Mouse (Mus musculus) heart, postnatal 0 days (tissue): ENCODE data around the gene Dach1. TPM values are rescaled to one million over a fixed set of nuclear protein-coding genes. Genes with fewer than 3 reads are reported as not detected.

ENCODE experiments used
- ATAC-seq: fragments of 200-750 bp; cut with Nextera tagmentation; 2 replicates; pipeline ENCODE4 v1.8.0; 2017; ENCODE audit warnings: low read depth, moderate number of reproducible peaks, moderate library complexity; ENCODE audit not compliant: insufficient read depth
- DNase-seq: peaks from one replicate; pipeline ENCODE4 v3.0.0-alpha.2; 2016; ENCODE audit warnings: low spot score
- H3K27ac ChIP-seq: fragments of 300-500 bp; sonication (generic); 2 replicates; pipeline ENCODE4 v1.5.1; 2014; ENCODE audit warnings: low read depth, mild to moderate bottlenecking
- H3K27me3 ChIP-seq: fragments of 300-500 bp; sonication (generic); 2 replicates; pipeline ENCODE4 v1.6.1; 2014; ENCODE audit warnings: low read length, mixed read lengths; ENCODE audit not compliant: control insufficient read depth, insufficient read depth
- H3K36me3 ChIP-seq: fragments of 300-500 bp; sonication (generic); replicated peaks from 2 replicates; pipeline ENCODE4 v1.6.1; 2014; ENCODE audit warnings: low read length, mixed read lengths; ENCODE audit not compliant: control insufficient read depth, insufficient read depth
- H3K4me1 ChIP-seq: fragments of 300-500 bp; sonication (generic); 2 replicates; pipeline ENCODE4 v1.6.1; 2014; ENCODE audit warnings: antibody characterized with exemption; ENCODE audit not compliant: control insufficient read depth, insufficient read depth
- H3K4me2 ChIP-seq: fragments of 300-500 bp; sonication (generic); 2 replicates; pipeline ENCODE4 v1.6.1; 2014; ENCODE audit warnings: low read depth, mild to moderate bottlenecking, low read length, moderate library complexity
- H3K4me3 ChIP-seq: fragments of 300-500 bp; sonication (generic); 2 replicates; pipeline ENCODE4 v1.5.1; 2014; ENCODE audit warnings: low read depth, low read length
- H3K9ac ChIP-seq: fragments of 300-500 bp; sonication (generic); replicated peaks from 2 replicates; pipeline ENCODE4 v1.6.1; 2014; ENCODE audit warnings: low read depth, low read length, mixed read lengths
- H3K9me3 ChIP-seq: fragments of 300-500 bp; sonication (generic); replicated peaks from 2 replicates; pipeline ENCODE4 v1.6.1; 2016; ENCODE audit warnings: low read length; ENCODE audit not compliant: control insufficient read depth
- CTCF ChIP-seq: IDR thresholded peaks from 2 replicates; pipeline ENCODE4 v1.5.1; 2016; ENCODE audit warnings: antibody characterized with exemption, control low read depth, low read depth
- EP300 ChIP-seq: IDR thresholded peaks from 2 replicates; pipeline ENCODE4 v1.6.1; 2016; ENCODE audit warnings: antibody characterized with exemption, low read depth
- WGBS: fragments of 180-500 bp; shearing (Covaris S2); extraction: QIAGEN DNeasy Blood & Tissue Kit; methylation state at CpG from one replicate; pipeline ENCODE4 v1.1.7; 2014; 5-methylcytosine and 5-hydroxymethylcytosine counted together
- polyA plus RNA-seq: library from polyadenylated mRNA; unstranded; fragments of >200 nt; fragmentation: Nextera tagmentation; extraction: Ambion mirVana; gene quantifications from 2 replicates; pipeline ENCODE4 v1.2.1, GENCODE M21; 2015
- total RNA-seq: library from RNA; depleted of rRNA; stranded (reverse); fragments of >200 nt; gene quantifications from 2 replicates; pipeline ENCODE4 v1.2.3, GENCODE M21; 2014; ENCODE audit warnings: low replicate concordance

The Dach1 gene
- total and polyA plus RNA-seq, 2 experiments from 2014 or later = 1.6 TPM

GRCm38 (mm10) chr14:98106208-98106607 lies 63.4 kb downstream of the Dach1 start:
- Histone ChIP-seq H3K9me3 (no peaks in the 10 kb centered on the region), H3K36me3 (no peaks in the 10 kb centered on the region), H3K4me2 (no peak overlapping the region), H3K4me1 (no peaks in the 10 kb centered on the region), H3K9ac (no peak overlapping the region), H3K27ac (no peak overlapping the region), H3K27me3 (no peaks in the 10 kb centered on the region), H3K4me3 (no peak overlapping the region)
- no peak for DNase-seq
- no peak for ATAC-seq
- TF ChIP-seq CTCF (no peak), EP300 (no peak)

- Histone ChIP-seq H3K9ac (no peak overlapping the region), H3K36me3 (no peaks in the 10 kb centered on the region), H3K4me2 (no peak overlapping the region), H3K4me3 (no peak overlapping the region), H3K4me1 (no peaks in the 10 kb centered on the region), H3K27ac (no peak overlapping the region), H3K9me3 (no peaks in the 10 kb centered on the region), H3K27me3 (no peaks in the 10 kb centered on the region)
- TF ChIP-seq CTCF (no peak), EP300 (no peak)
- ATAC-seq (no peak), DNase-seq (no peak)
- WGBS = 72% methylated on average over 10 of the region's 10 CpGs
These were observed 65.1 kb downstream of the Dach1 start for GRCm38 (mm10) chr14:98104314-98104955.

DNA sequence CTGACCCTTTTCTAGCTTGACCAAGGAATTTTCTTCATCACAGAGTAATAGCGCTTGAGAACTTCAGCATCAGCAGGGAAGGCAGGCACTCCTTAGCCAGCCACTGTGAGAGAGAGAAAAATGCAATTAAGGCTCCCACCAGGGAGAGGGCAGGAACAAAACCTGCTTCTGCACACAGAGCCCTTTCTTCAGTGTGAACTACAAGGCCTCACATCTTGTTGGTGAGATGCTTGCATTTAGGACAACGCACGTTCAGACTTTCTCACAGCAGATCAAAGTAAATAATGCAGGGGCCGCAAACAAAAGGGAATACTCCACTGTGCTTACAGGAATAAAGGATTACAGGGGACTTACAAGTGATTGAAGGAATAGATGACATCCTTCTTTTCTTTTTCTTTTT lies 74.3 kb downstream of the Dach1 start:
- H3K36me3 ChIP-seq = no peaks in the 10 kb centered on the region
- ATAC-seq = no peak
- 75% methylated on average over 4 of the region's 4 CpGs for WGBS
- no peaks in the 10 kb centered on the region for H3K9me3 ChIP-seq
- no peak overlapping the region for H3K9ac ChIP-seq
- no peaks in the 10 kb centered on the region for H3K4me1 ChIP-seq
- TF ChIP-seq EP300 (no peak), CTCF (no peak)
- no peak overlapping the region for H3K27ac ChIP-seq
- no peaks in the 10 kb centered on the region for H3K27me3 ChIP-seq
- no peak overlapping the region for H3K4me2 ChIP-seq
- no peak for DNase-seq
- no peak overlapping the region for H3K4me3 ChIP-seq

- H3K4me1 ChIP-seq = no peaks in the 10 kb centered on the region
- H3K4me3 ChIP-seq = no peak overlapping the region
- DNase-seq = no peak
- H3K9me3 ChIP-seq = no peaks in the 10 kb centered on the region
- H3K9ac ChIP-seq = no peak overlapping the region
- ATAC-seq = no peak
- H3K27ac ChIP-seq = no peak overlapping the region
- no peaks in the 10 kb centered on the region for H3K36me3 ChIP-seq
- no peak overlapping the region for H3K4me2 ChIP-seq
- no peaks in the 10 kb centered on the region for H3K27me3 ChIP-seq
- TF ChIP-seq EP300 (no peak), CTCF (no peak)
- 89% methylated on average over 2 of the region's 2 CpGs for WGBS
These were observed 80.3 kb downstream of the Dach1 start for GRCm38 (mm10) chr14:98089246-98089645.

- Histone ChIP-seq H3K36me3 (no peaks in the 10 kb centered on the region), H3K27me3 (no peaks in the 10 kb centered on the region), H3K9me3 (no peaks in the 10 kb centered on the region), H3K4me3 (no peak overlapping the region), H3K9ac (no peak overlapping the region), H3K4me2 (no peak overlapping the region), H3K4me1 (no peaks in the 10 kb centered on the region), H3K27ac (no peak overlapping the region)
- TF ChIP-seq CTCF (no peak), EP300 (no peak)
- no peak for DNase-seq
- 63% methylated on average over 2 of the region's 2 CpGs for WGBS
- no peak for ATAC-seq
These were observed 82.2 kb downstream of the Dach1 start for GRCm38 (mm10) chr14:98087355-98087754.

DNA sequence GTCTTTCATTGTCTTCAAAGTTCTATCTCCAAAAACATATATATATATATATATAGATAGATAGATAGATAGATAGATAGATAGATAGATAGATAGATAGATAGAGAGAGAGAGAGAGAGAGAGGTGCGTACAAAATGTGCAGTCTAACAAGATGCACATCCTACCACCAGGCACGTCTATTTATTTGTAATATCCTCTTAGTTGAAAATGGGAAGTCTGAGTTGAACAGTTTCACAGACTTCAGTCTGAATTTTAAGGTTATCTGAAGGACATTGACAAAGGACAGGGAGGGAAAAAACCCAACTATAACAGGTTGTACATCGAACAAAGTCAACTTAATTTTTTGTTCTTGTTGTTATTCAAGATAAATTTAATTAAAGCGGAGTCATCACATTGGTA lies 82.8 kb downstream of the Dach1 start:
- ATAC-seq (no peak), DNase-seq (no peak)
- Histone ChIP-seq H3K9me3 (no peaks in the 10 kb centered on the region), H3K4me1 (no peaks in the 10 kb centered on the region), H3K27ac (no peak overlapping the region), H3K4me2 (no peak overlapping the region), H3K9ac (no peak overlapping the region), H3K27me3 (no peaks in the 10 kb centered on the region), H3K36me3 (no peaks in the 10 kb centered on the region), H3K4me3 (no peak overlapping the region)
- WGBS = 83% methylated on average over 4 of the region's 4 CpGs
- no peak for TF ChIP-seq EP300
- TF ChIP-seq CTCF = no peak
